Mouse (Mus musculus): ENCODE measurements at regions not wholly inside any gene's neighbourhood (a gene's known extent, or its start where the extent isn't known, plus 50 kb on each side); places are given as distances from the start of the nearest gene placed in this dataset.

DNA sequence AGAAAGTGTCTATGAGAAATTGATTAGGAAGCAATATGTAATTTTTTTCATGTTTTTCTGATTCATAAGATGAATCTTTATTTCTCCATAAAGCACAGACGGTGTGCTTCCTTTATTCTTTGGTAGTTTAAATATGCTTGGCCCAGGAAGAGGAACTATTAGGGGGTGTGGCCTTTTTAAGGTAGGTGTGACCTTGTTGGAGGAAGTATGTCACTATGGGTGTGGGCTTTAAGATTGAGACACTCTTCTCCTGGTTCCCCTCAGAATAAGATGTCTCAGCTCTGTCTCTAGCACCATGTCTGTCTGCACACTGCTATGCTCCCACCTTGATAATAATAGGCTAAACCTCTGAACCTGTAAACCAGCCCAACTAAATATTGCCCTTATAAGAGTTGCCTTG, 54.8 kb upstream of the Ccdc88a start:
- ATAC-seq = no peak
- WGBS = 88% methylated on average over 1 of the region's 1 CpGs
- no peaks in the 10 kb centered on the region for H3K27me3 ChIP-seq

DNA sequence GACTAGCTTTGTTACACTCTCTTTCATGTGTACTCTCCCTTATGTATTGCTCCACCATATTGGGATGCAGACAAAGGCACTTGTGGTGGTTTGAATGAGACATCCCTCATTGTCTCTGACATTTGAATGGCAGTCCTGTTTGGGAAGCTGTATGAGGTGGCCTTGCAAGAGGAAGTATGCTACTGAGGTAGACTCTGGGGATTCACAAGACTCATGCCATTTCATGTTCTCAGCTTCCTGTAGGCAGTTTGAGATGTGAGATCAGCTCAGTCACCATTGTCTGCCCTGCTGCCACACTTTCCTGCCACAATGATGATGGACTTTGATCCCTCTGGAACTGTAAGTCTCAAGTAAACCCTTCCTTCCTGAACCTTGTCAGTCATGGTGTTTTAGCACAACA, 62.9 kb upstream of the Ccdc88a start:
- H3K36me3 ChIP-seq (ENCODE audit: poor library complexity, severe bottlenecking) = no peaks in the 10 kb centered on the region
- H3K9ac ChIP-seq = no peak overlapping the region
- H3K9me3 ChIP-seq (replicated peaks) = no peaks in the 10 kb centered on the region
- no peaks in the 10 kb centered on the region for H3K4me1 ChIP-seq
- H3K4me2 ChIP-seq = no peak overlapping the region
- no peaks in the 10 kb centered on the region for H3K27me3 ChIP-seq
- H3K27ac ChIP-seq = no peak overlapping the region
- ATAC-seq = no peak
- H3K4me3 ChIP-seq = no peak overlapping the region

More for the DNA sequence above, 54.8 kb upstream of the Ccdc88a start:
- no peaks in the 10 kb centered on the region for H3K4me1 ChIP-seq
- H3K27ac ChIP-seq = no peak overlapping the region
- H3K4me2 ChIP-seq = no peak overlapping the region
- H3K9ac ChIP-seq = no peak overlapping the region
- H3K36me3 ChIP-seq (ENCODE audit: poor library complexity, severe bottlenecking) = no peaks in the 10 kb centered on the region
- H3K9me3 ChIP-seq (replicated peaks) = no peaks in the 10 kb centered on the region
- no peak overlapping the region for H3K4me3 ChIP-seq

DNA sequence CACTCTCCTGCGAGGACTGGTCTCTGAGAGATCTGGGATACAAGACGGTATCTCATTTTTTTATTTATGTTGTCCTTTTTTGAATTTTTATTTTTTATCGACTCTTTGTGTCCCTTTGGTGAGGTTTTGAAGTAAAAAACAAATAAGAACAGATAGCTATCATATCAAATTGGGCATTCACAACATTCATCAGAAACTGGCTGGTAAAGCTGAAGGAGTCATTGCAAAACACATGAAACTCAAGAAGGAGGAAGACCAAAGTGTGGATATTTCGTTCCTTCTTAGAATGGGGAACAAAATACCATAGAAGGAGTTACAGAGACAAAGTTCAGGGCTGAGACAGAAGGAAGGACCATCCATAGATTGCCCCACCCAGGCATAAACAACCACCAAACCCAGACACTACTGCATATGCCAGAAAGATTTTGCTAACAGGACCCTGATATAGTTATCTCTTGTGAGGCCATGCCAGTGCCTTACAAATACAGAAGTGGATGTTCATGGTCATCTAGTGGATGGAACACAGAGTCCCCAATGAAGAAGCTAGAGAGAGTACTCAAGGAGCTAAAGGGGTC, 60.9 kb upstream of the Cfap36 start:
- Histone ChIP-seq H3K36me3 (ENCODE audit: poor library complexity, severe bottlenecking) (no peaks in the 10 kb centered on the region), H3K4me2 (no peak overlapping the region), H3K9ac (no peak overlapping the region), H3K4me3 (no peak overlapping the region), H3K9me3 (replicated peaks) (no peaks in the 10 kb centered on the region), H3K4me1 (no peaks in the 10 kb centered on the region), H3K27ac (no peak overlapping the region), H3K27me3 (no peaks in the 10 kb centered on the region)
- WGBS = 85% methylated on average over 4 of the region's 4 CpGs
- no peak for ATAC-seq

DNA sequence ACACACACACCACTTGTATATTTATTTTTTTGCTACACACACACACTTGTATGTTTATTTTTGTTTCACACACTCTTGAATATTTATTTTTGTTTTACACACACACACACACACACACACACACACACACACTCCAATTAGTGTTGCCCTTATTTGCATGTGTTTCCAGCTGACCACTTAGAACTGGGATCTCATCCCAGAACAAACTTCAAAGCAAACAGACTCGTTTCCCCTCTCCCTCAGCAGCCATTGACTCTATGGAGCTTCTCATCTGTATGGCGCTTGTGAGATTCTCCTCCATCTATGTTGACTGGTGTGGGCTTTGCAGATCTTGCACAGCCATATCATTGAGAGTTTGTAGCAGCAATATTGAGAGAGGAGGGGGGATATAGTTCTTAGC, 53.3 kb upstream of the Cfap36 start:
- 0 out of 2 replicates have a peak, but pooled peaks have one; percentile 36 for ATAC-seq
- no peaks in the 10 kb centered on the region for H3K36me3 ChIP-seq (ENCODE audit: poor library complexity, severe bottlenecking)
- no peak overlapping the region for H3K27ac ChIP-seq
- no peaks in the 10 kb centered on the region for H3K27me3 ChIP-seq
- 39% methylated on average over 2 of the region's 2 CpGs for WGBS
- no peak overlapping the region for H3K9ac ChIP-seq
- no peak overlapping the region for H3K4me3 ChIP-seq
- no peaks in the 10 kb centered on the region for H3K9me3 ChIP-seq (replicated peaks)
- H3K4me1 ChIP-seq = no peaks in the 10 kb centered on the region
- H3K4me2 ChIP-seq = no peak overlapping the region
